Mouse (Mus musculus): ENCODE results near the gene Rnf187. TPM values are rescaled to one million over a fixed set of nuclear protein-coding genes. Genes with fewer than 3 reads are reported as not detected.
A peak's percentile ranks its signal among the peaks of the same experiment; 100 is the strongest.

Gene Rnf187
- polyA plus RNA-seq, 1 experiment from 2014 or later: 241 TPM

- Histone ChIP-seq H3K4me1 (peaks cover 20% of the 10 kb centered on the region; the same call in 1 of the 2 replicates), H3K9me3 (no peaks in the 10 kb centered on the region), H3K9ac (no peak overlapping the region), H3K27ac (no peak overlapping the region), H3K27me3 (no peaks in the 10 kb centered on the region), H3K4me3 (no peak overlapping the region), H3K36me3 (peaks cover 52% of the 10 kb centered on the region), H3K4me2 (no peak overlapping the region)
- 0 out of 2 replicates have a peak, but pooled peaks have one; percentile 19 for ATAC-seq (ENCODE audit: borderline replicate concordance, extremely low read depth, low FRiP score, low TSS enrichment)
- 62% methylated on average over 4 of the region's 4 CpGs for WGBS
These were observed 7.1 kb downstream of the Rnf187 start for GRCm38 (mm10) chr11:58931576-58931975.

GRCm38 (mm10) chr11:58930254-58930653 lies 8.5 kb downstream of the Rnf187 start:
- Histone ChIP-seq H3K27me3 (no peaks in the 10 kb centered on the region), H3K4me1 (0 out of 2 replicates have a peak, but pooled peaks cover 15% of the 10 kb centered on the region), H3K4me3 (no peak overlapping the region), H3K4me2 (no peak overlapping the region), H3K9me3 (no peaks in the 10 kb centered on the region), H3K36me3 (peaks cover 41% of the 10 kb centered on the region), H3K9ac (no peak overlapping the region), H3K27ac (no peak overlapping the region)
- no peak for ATAC-seq (ENCODE audit: borderline replicate concordance, extremely low read depth, low FRiP score, low TSS enrichment)
- WGBS: 79% methylated on average over 3 of the region's 3 CpGs

DNA sequence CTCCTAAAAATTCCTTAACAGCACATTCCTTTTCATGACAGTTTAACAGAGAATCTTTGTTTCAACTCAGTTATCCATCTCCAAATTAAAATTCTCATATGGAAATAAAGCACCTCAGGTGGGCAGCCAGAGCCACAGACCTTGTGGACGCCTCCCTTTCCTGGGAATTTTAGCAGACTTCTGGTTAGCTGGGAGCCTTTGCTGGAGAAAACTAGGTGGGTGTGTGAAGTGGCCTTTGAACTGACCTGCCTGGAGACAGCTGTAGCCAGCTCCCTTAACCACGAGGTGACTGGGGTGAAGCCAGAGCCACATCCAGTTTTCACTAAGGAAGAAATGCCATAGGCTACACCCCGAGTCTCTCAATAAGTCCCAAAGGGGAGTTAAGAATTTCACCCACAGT lies 9.1 kb downstream of the Rnf187 start:
- Histone ChIP-seq H3K4me1 (0 out of 2 replicates have a peak, but pooled peaks cover 15% of the 10 kb centered on the region), H3K9ac (no peak overlapping the region), H3K36me3 (peaks cover 37% of the 10 kb centered on the region), H3K27ac (no peak overlapping the region), H3K9me3 (no peaks in the 10 kb centered on the region), H3K4me2 (no peak overlapping the region), H3K27me3 (no peaks in the 10 kb centered on the region), H3K4me3 (no peak overlapping the region)
- no peak for ATAC-seq (ENCODE audit: borderline replicate concordance, extremely low read depth, low FRiP score, low TSS enrichment)
- WGBS: 33% methylated on average over 3 of the region's 3 CpGs

GRCm38 (mm10) chr11:58929055-58929454 lies 9.7 kb downstream of the Rnf187 start:
- WGBS: 65% methylated on average over 4 of the region's 4 CpGs
- H3K9ac ChIP-seq: no peak overlapping the region
- H3K4me1 ChIP-seq: 0 out of 2 replicates have a peak, but pooled peaks cover 15% of the 10 kb centered on the region
- H3K9me3 ChIP-seq: no peaks in the 10 kb centered on the region
- no peaks in the 10 kb centered on the region for H3K27me3 ChIP-seq
- no peak overlapping the region for H3K27ac ChIP-seq
- H3K4me2 ChIP-seq: no peak overlapping the region
- ATAC-seq (ENCODE audit: borderline replicate concordance, extremely low read depth, low FRiP score, low TSS enrichment): no peak
- H3K4me3 ChIP-seq: no peak overlapping the region
- peaks cover 33% of the 10 kb centered on the region for H3K36me3 ChIP-seq

- H3K9ac ChIP-seq: no peak overlapping the region
- peak overlapping the region; percentile 48 for H3K4me2 ChIP-seq
- ATAC-seq (ENCODE audit: borderline replicate concordance, extremely low read depth, low FRiP score, low TSS enrichment): peak; percentile 64; the same call in 1 of the 2 replicates
- H3K4me1 ChIP-seq: 0 out of 2 replicates have a peak, but pooled peaks cover 15% of the 10 kb centered on the region
- peak overlapping the region; percentile 26 for H3K4me3 ChIP-seq
- 0 out of 2 replicates have a peak, but pooled peaks cover 3% of the 10 kb centered on the region for H3K27me3 ChIP-seq
- peak overlapping the region; percentile 67 for H3K27ac ChIP-seq
- no peaks in the 10 kb centered on the region for H3K9me3 ChIP-seq
- H3K36me3 ChIP-seq: peaks cover 22% of the 10 kb centered on the region
- 14% methylated on average over 20 of the region's 20 CpGs for WGBS
These were observed 10.7 kb downstream of the Rnf187 start for GRCm38 (mm10) chr11:58927790-58928651.

DNA sequence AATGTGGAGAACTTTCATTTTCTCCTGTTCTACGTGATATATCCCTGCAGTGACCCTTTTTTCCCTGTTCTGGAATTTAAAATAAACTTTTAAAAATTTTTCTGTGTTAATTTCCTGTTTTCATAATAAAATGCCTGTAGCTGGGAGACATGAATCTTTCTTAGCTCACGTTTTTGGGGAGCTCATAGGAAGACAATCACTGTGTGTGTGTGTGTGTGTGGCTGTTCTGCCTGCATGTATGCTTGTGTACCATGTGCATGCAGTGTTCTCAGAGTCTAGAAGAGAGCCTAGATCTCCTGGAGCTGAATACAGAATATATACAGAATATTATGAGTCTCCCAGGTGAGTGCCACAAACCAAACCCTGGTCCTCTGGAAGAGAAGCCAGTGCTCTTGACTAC lies 11.7 kb downstream of the Rnf187 start:
- 0 out of 2 replicates have a peak, but pooled peaks cover 15% of the 10 kb centered on the region for H3K4me1 ChIP-seq
- H3K27ac ChIP-seq: no peak overlapping the region
- no peak overlapping the region for H3K9ac ChIP-seq
- no peaks in the 10 kb centered on the region for H3K9me3 ChIP-seq
- ATAC-seq (ENCODE audit: borderline replicate concordance, extremely low read depth, low FRiP score, low TSS enrichment): no peak
- no peak overlapping the region for H3K4me3 ChIP-seq
- WGBS: 53% methylated on average over 2 of the region's 2 CpGs
- H3K4me2 ChIP-seq: no peak overlapping the region
- 0 out of 2 replicates have a peak, but pooled peaks cover 5% of the 10 kb centered on the region for H3K27me3 ChIP-seq
- peaks cover 13% of the 10 kb centered on the region for H3K36me3 ChIP-seq

DNA sequence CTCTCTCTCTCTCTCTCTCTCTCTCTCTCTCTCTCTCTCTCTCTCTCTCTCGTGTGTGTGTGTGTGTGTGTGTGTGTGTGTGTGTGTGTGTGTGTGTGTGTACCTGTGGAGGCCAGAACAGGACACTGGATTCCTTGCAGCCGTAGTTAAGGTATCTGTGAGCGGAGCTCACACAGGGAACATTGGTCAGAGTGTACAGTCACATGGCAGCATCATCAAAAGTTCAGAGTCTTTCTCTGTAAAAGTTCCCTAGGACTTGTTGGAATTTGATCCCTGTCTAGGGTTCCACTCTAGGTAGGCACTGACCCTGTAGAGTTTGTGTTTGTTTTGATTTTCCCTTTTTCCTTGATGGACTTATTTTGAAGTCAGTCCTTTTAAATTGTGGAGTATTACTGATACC lies 12.1 kb downstream of the Rnf187 start:
- Histone ChIP-seq H3K9me3 (no peaks in the 10 kb centered on the region), H3K36me3 (peaks cover 9% of the 10 kb centered on the region), H3K27ac (no peak overlapping the region), H3K27me3 (0 out of 2 replicates have a peak, but pooled peaks cover 5% of the 10 kb centered on the region), H3K4me3 (no peak overlapping the region), H3K4me1 (0 out of 2 replicates have a peak, but pooled peaks cover 15% of the 10 kb centered on the region), H3K9ac (no peak overlapping the region), H3K4me2 (no peak overlapping the region)
- WGBS: 54% methylated on average over 2 of the region's 3 CpGs
- no peak for ATAC-seq (ENCODE audit: borderline replicate concordance, extremely low read depth, low FRiP score, low TSS enrichment)

- Histone ChIP-seq H3K27ac (no peak overlapping the region), H3K9ac (no peak overlapping the region), H3K9me3 (no peaks in the 10 kb centered on the region), H3K27me3 (0 out of 2 replicates have a peak, but pooled peaks cover 5% of the 10 kb centered on the region), H3K4me1 (0 out of 2 replicates have a peak, but pooled peaks cover 1% of the 10 kb centered on the region), H3K4me3 (no peak overlapping the region), H3K36me3 (no peaks in the 10 kb centered on the region), H3K4me2 (no peak overlapping the region)
- no peak for ATAC-seq (ENCODE audit: borderline replicate concordance, extremely low read depth, low FRiP score, low TSS enrichment)
- WGBS: 75% methylated on average over 9 of the region's 9 CpGs
These were observed 16.3 kb downstream of the Rnf187 start for GRCm38 (mm10) chr11:58922420-58922819.

GRCm38 (mm10) chr11:58918759-58919158 lies 20.0 kb downstream of the Rnf187 start:
- H3K27ac ChIP-seq: no peak overlapping the region
- H3K4me3 ChIP-seq: no peak overlapping the region
- 67% methylated on average over 5 of the region's 5 CpGs for WGBS
- no peak for ATAC-seq (ENCODE audit: borderline replicate concordance, extremely low read depth, low FRiP score, low TSS enrichment)
- no peak overlapping the region for H3K4me2 ChIP-seq
- H3K27me3 ChIP-seq: 0 out of 2 replicates have a peak, but pooled peaks cover 5% of the 10 kb centered on the region
- H3K9ac ChIP-seq: no peak overlapping the region
- no peaks in the 10 kb centered on the region; the same call in 1 of the 2 replicates for H3K4me1 ChIP-seq
- H3K36me3 ChIP-seq: no peaks in the 10 kb centered on the region
- H3K9me3 ChIP-seq: no peaks in the 10 kb centered on the region

GRCm38 (mm10) chr11:58917745-58918366 lies 20.9 kb downstream of the Rnf187 start, which contains the start of gene Btnl10:
Gene Btnl10 (plus strand): TSS chr11:58917908.
- no peak within 1 kb of the TSS for H3K4me2 ChIP-seq
- no peak within 1 kb of the TSS for H3K27ac ChIP-seq
- WGBS: 77% methylated on average over 12 of the region's 12 CpGs
- H3K9me3 ChIP-seq: no peaks in the 10 kb centered on the region
- ATAC-seq (ENCODE audit: borderline replicate concordance, extremely low read depth, low FRiP score, low TSS enrichment): no peak
- no peaks in the 10 kb centered on the region; the same call in 1 of the 2 replicates for H3K4me1 ChIP-seq
- no peak within 1 kb of the TSS for H3K9ac ChIP-seq
- no peak within 1 kb of the TSS for H3K4me3 ChIP-seq
- H3K36me3 ChIP-seq: no peaks in the 10 kb centered on the region
- 0 out of 2 replicates have a peak, but pooled peaks cover under 1% of the 10 kb centered on the region for H3K27me3 ChIP-seq

GRCm38 (mm10) chr11:58916879-58917744 lies 21.6 kb downstream of the Rnf187 start:
- Histone ChIP-seq H3K9me3 (no peaks in the 10 kb centered on the region), H3K36me3 (no peaks in the 10 kb centered on the region), H3K4me3 (no peak overlapping the region), H3K27me3 (no peaks in the 10 kb centered on the region), H3K4me2 (no peak overlapping the region), H3K4me1 (no peaks in the 10 kb centered on the region; the same call in 1 of the 2 replicates), H3K27ac (no peak overlapping the region), H3K9ac (no peak overlapping the region)
- WGBS: 45% methylated on average over 14 of the region's 14 CpGs
- ATAC-seq (ENCODE audit: borderline replicate concordance, extremely low read depth, low FRiP score, low TSS enrichment): no peak

Data from lung, embryonic 15.5 days (tissue).